Mouse (Mus musculus) limb, embryonic 15.5 days (tissue): ENCODE measurements at regions not wholly inside any gene's neighbourhood (a gene's known extent, or its start where the extent isn't known, plus 50 kb on each side); places are given as distances from the start of the nearest gene placed in this dataset.

ENCODE experiments used
- ATAC-seq: fragments of 200-750 bp; cut with Nextera tagmentation; 2 replicates; pipeline ENCODE4 v1.8.0; 2017; ENCODE audit warnings: low read depth, moderate TSS enrichment; ENCODE audit not compliant: insufficient number of reproducible peaks, low FRiP score, low TSS enrichment
- H3K27ac ChIP-seq: fragments of 300-500 bp; sonication (generic); 2 replicates; pipeline ENCODE4 v1.5.1; 2015; ENCODE audit warnings: moderate library complexity, mild to moderate bottlenecking, inconsistent platforms
- H3K27me3 ChIP-seq: fragments of 300-500 bp; sonication (generic); 2 replicates; pipeline ENCODE4 v1.6.1; 2015; ENCODE audit warnings: inconsistent platforms
- H3K36me3 ChIP-seq: fragments of 300-500 bp; sonication (generic); 2 replicates; pipeline ENCODE4 v1.6.1; 2015; ENCODE audit warnings: inconsistent platforms
- H3K4me1 ChIP-seq: fragments of 300-500 bp; sonication (generic); 2 replicates; pipeline ENCODE4 v1.6.1; 2015; ENCODE audit warnings: inconsistent platforms
- H3K4me2 ChIP-seq: fragments of 300-500 bp; sonication (generic); 2 replicates; pipeline ENCODE4 v1.6.1; 2015; ENCODE audit warnings: mild to moderate bottlenecking, inconsistent platforms
- H3K4me3 ChIP-seq: fragments of 300-500 bp; sonication (generic); 2 replicates; pipeline ENCODE4 v1.5.1; 2015; ENCODE audit warnings: mild to moderate bottlenecking, inconsistent platforms
- H3K9ac ChIP-seq: fragments of 300-500 bp; sonication (generic); 2 replicates; pipeline ENCODE4 v1.6.1; 2015; ENCODE audit warnings: inconsistent platforms
- H3K9me3 ChIP-seq: fragments of 300-500 bp; sonication (generic); 2 replicates; pipeline ENCODE4 v1.6.1; 2016; ENCODE audit warnings: inconsistent platforms
- WGBS: fragments of 180-500 bp; shearing (Covaris S2); methylation state at CpG from one replicate; pipeline ENCODE4 v1.1.7; 2015; 5-methylcytosine and 5-hydroxymethylcytosine counted together

DNA sequence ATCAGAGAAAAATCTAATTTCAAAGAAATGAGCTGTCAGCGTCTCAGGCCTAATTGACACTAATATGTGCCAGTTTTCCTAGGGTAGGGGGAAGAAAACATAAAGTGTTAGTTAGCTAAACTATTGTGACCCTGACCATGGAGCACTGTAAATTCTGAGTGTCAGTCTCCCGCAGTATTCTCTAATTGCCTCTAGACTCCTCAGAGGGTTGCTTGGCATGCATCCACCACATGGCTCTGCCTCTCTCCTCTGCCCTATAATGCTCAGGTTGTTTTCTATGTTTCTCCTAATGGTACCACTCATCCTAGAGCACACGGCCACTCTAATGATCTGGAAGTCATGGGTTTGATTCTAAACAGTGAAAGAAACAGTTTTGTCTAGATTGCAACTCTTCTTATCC is 60.9 kb upstream of the Rgs1 start:
- Histone ChIP-seq H3K27ac (no peak overlapping the region), H3K36me3 (no peaks in the 10 kb centered on the region), H3K4me3 (no peak overlapping the region), H3K4me2 (no peak overlapping the region), H3K9me3 (no peaks in the 10 kb centered on the region), H3K4me1 (no peaks in the 10 kb centered on the region), H3K27me3 (no peaks in the 10 kb centered on the region), H3K9ac (no peak overlapping the region)
- ATAC-seq = no peak
- WGBS = 43% methylated on average over 3 of the region's 3 CpGs

DNA sequence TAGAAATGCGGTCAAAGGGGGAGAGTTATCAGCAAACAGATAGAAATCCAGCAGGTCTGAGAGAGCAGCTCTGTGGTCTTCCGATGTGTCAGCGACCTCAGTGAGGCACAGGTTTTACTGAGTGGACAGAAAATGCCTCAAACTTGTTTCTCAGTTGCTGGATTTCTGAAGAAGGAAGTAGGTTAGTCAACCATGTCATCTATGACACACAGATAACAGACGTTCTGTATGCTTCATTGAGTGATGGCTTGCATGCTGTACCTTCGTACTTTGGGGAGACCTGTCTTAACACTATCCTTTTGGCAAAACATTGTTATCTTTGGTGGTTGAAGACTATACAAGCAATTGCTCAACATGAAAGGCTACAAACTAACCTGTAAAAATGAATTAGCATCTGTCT is 59.3 kb upstream of the Rgs1 start:
- H3K4me1 ChIP-seq = no peaks in the 10 kb centered on the region
- ATAC-seq = no peak
- no peak overlapping the region for H3K27ac ChIP-seq
- H3K4me3 ChIP-seq = no peak overlapping the region
- no peaks in the 10 kb centered on the region for H3K9me3 ChIP-seq
- H3K4me2 ChIP-seq = no peak overlapping the region
- WGBS = 86% methylated on average over 5 of the region's 5 CpGs
- no peaks in the 10 kb centered on the region for H3K27me3 ChIP-seq
- H3K9ac ChIP-seq = no peak overlapping the region
- no peaks in the 10 kb centered on the region for H3K36me3 ChIP-seq

DNA sequence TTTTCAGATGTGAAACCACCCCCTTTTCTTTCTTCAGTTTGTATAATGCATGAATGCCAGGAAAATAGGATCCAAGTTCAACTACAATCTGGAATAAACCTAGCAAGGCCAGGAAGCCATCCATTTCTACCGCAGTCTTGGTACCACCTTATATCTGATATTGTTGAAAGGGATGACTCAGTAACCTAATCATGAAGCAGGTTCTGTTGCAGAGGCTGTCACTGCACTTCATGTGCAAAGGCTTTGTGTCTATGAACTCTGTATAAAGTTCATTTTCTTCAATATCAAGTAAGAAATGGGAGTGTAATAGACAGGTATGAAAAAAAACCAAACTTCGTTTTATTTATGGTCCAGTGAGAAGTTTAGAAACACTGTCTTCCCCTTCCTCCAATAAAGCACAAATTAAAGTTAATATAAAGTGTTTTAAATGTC is 58.8 kb upstream of the Rgs1 start:
- ATAC-seq = no peak
- Histone ChIP-seq H3K27me3 (no peaks in the 10 kb centered on the region), H3K9me3 (no peaks in the 10 kb centered on the region), H3K27ac (no peak overlapping the region), H3K4me2 (no peak overlapping the region), H3K9ac (no peak overlapping the region), H3K4me3 (no peak overlapping the region), H3K4me1 (no peaks in the 10 kb centered on the region), H3K36me3 (no peaks in the 10 kb centered on the region)
- WGBS = 87% methylated on average over 2 of the region's 2 CpGs

- Histone ChIP-seq H3K27me3 (no peaks in the 10 kb centered on the region), H3K27ac (peak overlapping the region; percentile 29; the same call in 1 of the 2 replicates), H3K4me3 (no peak overlapping the region), H3K9me3 (no peaks in the 10 kb centered on the region), H3K36me3 (no peaks in the 10 kb centered on the region), H3K4me1 (no peaks in the 10 kb centered on the region), H3K4me2 (no peak overlapping the region), H3K9ac (no peak overlapping the region)
- no peak for ATAC-seq
- WGBS = 64% methylated on average over 7 of the region's 7 CpGs
Observed at GRCm38 (mm10) chr1:144307017-144307853, 58.2 kb upstream of the Rgs1 start.

DNA sequence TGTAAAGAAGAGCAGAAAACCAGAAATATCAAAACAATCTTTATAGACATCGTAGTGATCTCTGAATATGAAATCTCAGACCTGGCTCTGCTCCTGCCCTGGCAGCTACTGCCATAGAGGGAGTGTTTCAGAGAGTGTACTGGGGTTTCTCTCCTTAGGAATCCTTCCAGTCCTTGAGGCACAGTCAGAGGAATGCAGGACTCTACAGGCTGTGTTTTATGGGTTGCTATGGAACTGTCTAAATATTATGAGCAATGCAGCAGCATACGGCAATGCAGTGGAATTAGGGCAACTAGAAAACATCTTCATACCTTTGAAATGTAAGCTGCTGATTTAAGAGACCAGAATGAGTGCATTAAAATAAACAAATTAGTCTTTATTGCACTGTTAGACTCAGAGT is 57.2 kb upstream of the Rgs1 start:
- Histone ChIP-seq H3K4me2 (no peak overlapping the region), H3K4me3 (no peak overlapping the region), H3K9ac (no peak overlapping the region), H3K27me3 (no peaks in the 10 kb centered on the region), H3K36me3 (no peaks in the 10 kb centered on the region), H3K9me3 (no peaks in the 10 kb centered on the region), H3K4me1 (no peaks in the 10 kb centered on the region), H3K27ac (no peak overlapping the region)
- WGBS = 26% methylated on average over 2 of the region's 2 CpGs
- peak; percentile 78; the same call in 1 of the 2 replicates for ATAC-seq

DNA sequence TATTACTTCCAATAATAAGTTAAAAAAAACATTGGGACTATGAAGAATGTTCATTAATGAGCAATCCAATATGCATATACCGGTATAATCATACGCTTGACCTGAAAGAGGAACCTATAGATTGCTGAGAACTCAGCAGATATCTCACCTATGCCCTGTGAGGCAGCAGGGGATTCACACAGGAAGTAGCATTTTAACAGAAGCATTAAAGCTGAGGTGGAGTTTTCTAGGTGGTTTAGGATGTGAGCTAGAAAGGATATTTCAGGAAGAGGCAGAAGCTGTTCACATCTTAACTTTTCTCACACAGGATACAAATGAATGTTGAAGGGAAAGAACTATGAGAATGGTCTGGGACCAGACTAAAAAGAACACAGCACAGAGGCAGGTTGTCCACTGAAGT is 51.6 kb upstream of the Rgs1 start:
- Histone ChIP-seq H3K36me3 (no peaks in the 10 kb centered on the region), H3K9me3 (no peaks in the 10 kb centered on the region), H3K9ac (no peak overlapping the region), H3K4me3 (no peak overlapping the region), H3K27ac (no peak overlapping the region), H3K4me2 (no peak overlapping the region), H3K4me1 (no peaks in the 10 kb centered on the region), H3K27me3 (no peaks in the 10 kb centered on the region)
- no peak for ATAC-seq
- WGBS = 78% methylated on average over 2 of the region's 2 CpGs
